Mouse (Mus musculus) lung, adult 2 months (tissue): Measurements from ENCODE around the gene Prim2.

Experiments used
- CTCF ChIP-seq: fragments of 200-500 bp; IDR thresholded peaks from 2 replicates; pipeline ENCODE4 v1.5.1; 2011; ENCODE audit warnings: mild to moderate bottlenecking, low read length, control low read depth; ENCODE audit not compliant: insufficient read depth
- POLR2A ChIP-seq: fragments of 200-500 bp; IDR thresholded peaks from 2 replicates; pipeline ENCODE4 v1.6.1; 2011; ENCODE audit warnings: low read depth, mild to moderate bottlenecking, control low read depth, low read length, borderline replicate concordance; ENCODE audit errors: extremely low read depth

GRCm38 (mm10) chr1:33470222-33470621, 199.4 kb downstream of the Prim2 start:
- TF ChIP-seq POLR2A (no peak), CTCF (no peak)
